Mouse (Mus musculus): Measurements from ENCODE around the gene E430018J23Rik.
"Not testable (repeated sequence)": the region's sequence is repeated elsewhere in the genome, so short reads cannot be mapped to it uniquely, and the experiment has no call there.

Gene E430018J23Rik

GRCm38 (mm10) chr7:127375271-127376245 lies 17.9 kb downstream of the E430018J23Rik start, which contains the start of gene Zfp747:
Gene Zfp747, minus strand, starts transcription at chr7:127376050.
- peak; percentile 95 for DNase-seq

DNA sequence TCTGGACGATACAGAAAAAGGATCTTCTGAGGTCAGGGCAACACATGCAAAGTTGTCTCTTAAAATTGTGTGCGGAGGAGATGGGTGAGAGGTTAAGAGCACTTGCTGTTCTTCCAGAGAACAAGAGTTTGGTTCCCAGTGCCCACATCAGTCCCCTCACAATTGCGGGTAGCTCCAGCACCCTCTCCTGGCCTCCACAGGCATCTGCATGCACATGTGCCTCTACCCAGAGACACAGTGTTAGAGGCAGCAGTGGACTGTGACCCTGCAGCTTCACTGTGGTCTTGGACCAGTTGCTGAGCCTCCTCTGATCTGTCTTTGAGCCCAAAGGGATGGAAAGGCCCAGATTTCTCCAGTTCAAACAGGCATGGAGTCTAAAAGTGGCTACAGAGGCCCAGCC lies 21.6 kb downstream of the E430018J23Rik start:
- DNase-seq: not testable (repeated sequence)

GRCm38 (mm10) chr7:127371213-127371612 lies 22.2 kb downstream of the E430018J23Rik start:
- DNase-seq: no peak

DNA sequence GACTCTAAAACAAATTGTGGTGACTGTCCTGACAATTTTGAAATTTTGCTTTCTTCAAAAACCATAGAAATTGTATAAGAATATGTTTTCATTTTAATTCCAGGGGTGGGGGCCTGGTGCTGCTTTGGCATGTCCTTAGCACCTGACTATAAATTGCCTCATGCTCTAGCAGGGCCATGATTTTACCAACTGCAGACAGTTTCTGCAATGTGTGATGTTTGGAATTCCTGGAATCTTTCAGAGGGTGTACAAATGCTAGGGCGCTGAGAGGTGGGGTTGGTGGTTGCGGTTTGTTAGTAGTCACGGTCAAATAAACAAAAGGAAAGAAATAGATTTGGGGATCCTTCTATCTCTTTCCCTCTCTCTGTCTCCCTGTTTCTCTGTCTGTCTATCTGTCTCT lies 27.2 kb downstream of the E430018J23Rik start:
- DNase-seq: no peak

DNA sequence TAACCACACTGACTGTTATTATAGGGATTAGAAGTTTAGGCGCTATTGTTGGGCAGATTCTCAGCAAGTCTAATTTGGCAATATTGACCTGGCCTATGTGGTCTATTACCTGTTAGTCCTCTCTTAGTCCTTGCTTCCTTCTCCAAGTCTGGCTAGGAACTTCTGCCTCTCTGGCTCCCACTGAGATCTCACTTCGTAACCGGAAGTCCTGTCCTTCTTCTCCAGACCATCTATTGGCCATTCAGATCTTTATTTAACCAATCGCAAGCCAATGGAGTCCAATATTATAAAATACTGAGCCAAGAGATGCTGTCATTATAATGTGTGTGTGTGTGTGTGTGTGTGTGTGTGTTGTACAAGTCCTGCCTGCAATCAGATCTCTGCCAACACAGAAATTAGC lies 29.3 kb downstream of the E430018J23Rik start:
- no peak for DNase-seq

DNA sequence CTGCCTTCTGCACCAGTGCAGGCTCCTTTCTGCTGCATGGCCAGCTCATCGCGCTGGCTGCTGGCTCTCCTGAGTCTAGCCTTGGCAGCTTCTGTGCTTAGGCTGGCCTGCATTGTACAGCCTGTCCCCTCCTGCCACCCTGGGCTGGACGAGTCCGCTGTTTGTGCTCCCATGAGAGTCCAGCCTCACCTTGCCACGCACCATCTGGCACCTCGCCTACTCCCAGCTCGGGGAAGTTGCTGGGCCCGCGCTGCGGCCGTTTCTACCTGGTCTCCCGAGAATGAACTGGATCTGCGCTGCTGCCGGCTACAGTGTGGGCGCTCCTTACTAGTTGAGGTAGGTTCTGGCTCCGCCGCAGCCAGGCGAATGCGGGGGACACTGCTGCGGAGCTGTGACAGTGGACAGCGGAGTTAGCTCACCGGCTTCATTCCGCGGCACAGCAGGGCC lies 29.9 kb downstream of the E430018J23Rik start:
- DNase-seq: peak; percentile 41

DNA sequence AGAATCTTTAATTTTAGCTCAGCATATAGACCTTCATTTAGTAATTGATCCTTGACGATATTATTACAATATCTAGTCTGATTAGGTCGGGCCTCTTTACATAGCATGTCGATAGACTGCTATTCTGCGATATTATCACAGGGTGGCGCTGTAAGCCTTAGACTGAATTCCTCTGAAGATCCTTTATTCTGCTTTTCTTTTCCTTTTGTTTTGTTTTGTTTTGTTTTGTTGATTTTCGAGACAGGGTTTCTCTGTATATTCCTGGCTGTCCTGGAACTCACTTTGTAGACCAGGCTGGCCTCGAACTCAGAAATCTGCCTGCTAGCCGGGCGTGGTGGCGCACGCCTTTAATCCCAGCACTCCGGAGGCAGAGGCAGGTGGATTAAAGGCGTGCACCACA lies 31.0 kb downstream of the E430018J23Rik start:
- not testable (repeated sequence) for DNase-seq

GRCm38 (mm10) chr7:127361449-127361848 lies 32.0 kb downstream of the E430018J23Rik start:
- no peak for DNase-seq

DNA sequence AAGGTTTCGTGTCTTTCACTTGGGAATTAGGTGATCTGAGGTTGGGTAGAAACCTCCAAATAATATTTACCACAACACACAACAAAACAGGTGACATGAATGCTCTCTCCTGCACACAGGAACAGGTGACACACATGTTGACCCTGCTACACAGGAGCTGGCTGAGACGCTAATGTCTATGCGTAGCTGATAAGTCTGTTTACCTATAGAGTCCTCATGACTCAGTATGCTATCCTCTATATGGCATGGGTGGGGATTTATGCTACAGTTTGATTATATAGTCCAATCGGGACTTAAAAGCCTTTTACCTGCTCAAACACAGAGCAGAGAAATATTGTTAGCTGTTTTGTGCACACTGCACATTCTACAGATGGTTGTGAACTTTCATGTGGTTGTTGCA lies 33.2 kb downstream of the E430018J23Rik start:
- no peak for DNase-seq

GRCm38 (mm10) chr7:127358472-127358871 lies 35.0 kb downstream of the E430018J23Rik start:
- no peak for DNase-seq

- DNase-seq: no peak
Measured at GRCm38 (mm10) chr7:127357871-127358270, 35.6 kb downstream of the E430018J23Rik start.

GRCm38 (mm10) chr7:127355796-127356195 lies 37.6 kb downstream of the E430018J23Rik start:
- no peak for DNase-seq

DNA sequence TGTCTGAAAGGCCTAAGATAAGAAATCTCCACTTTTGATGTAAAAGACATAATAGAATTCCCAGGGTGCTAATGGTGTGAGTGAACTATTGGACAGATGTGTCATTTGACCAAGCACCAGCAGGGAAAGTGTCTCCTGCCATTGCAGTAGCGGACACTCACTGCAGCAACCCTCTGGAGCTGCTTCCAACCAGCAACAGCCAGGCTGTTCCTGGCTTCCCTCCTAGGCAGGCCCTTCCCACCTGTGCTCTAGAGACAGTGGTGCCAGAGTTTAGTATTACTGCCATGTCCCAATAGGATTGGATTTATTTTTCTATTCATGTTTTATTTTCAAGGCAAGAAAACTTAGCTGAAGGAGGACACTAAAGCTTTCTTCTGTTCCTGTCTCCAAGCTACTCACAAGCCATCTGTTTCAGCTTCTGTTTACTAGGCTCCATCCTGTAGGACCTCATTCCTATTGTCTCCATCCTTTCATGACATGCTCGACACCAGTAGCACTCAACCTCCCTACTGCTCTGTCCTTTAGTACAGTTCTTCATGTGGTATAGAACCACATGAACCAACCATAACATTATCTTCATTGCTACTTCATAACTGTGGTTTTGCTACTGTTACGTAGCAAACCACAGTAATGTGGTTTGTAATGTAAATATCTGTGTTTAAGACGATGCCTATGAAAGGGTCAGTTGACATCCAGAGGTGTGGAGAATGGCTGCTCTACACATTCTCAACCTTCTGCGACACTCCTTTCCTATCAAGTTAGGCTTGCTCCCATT lies 42.0 kb downstream of the E430018J23Rik start:
- no peak for DNase-seq

- no peak for DNase-seq
Measured at GRCm38 (mm10) chr7:127346676-127347075, 46.8 kb downstream of the E430018J23Rik start.

DNA sequence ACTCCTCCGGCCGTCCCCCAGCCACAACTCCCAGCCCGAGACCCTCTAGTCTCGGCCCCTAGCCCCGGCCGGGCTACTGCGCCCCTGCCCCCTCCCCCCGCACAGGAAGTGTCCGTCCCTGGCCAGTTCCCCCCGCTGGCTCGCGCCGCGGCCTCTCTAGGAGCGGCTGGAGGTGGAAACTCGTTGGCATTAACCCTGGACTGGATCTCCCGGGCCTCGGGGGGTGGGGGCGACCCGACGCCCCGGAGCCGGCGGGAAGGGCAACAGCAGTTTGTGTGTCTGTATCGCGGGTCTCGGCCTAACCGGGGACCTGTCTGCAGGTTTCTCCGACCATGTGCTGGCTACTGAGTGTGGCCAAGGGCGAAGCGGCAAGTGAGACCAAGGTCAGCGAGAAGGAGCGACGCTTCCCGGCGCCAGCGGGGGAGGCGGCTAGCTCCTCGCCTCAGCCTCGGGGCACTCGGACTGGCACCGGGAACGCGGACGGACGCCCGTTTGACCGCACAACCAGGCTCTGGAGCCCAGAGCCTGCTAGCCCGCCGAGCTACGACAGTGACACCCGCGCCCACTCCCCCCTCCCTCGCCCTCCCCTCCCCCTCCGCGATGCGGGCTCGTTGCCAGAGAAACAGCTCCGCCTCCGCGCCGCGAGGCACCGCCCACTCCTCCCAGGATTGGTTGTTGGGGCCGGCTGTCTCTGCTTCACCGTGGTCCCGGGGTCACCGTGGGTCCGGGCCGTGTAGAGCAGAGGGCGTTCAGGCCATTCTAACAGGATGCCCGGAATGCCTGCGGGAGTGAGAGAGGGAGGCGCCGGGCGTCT lies 47.7 kb downstream of the E430018J23Rik start, which contains the start of gene Zfp768:
Zfp768 (minus strand) TSS at position 78 of the 814 bp plus-strand sequence.
- DNase-seq: peak; percentile 86

- peak; percentile 32 for DNase-seq
Measured at GRCm38 (mm10) chr7:127345092-127345491, 48.3 kb downstream of the E430018J23Rik start.

GRCm38 (mm10) chr7:127344371-127344770 lies 49.1 kb downstream of the E430018J23Rik start:
- DNase-seq: no peak

- DNase-seq: no peak
Measured at GRCm38 (mm10) chr7:127343351-127344019, 49.9 kb downstream of the E430018J23Rik start.

GRCm38 (mm10) chr7:127342888-127343287 lies 50.5 kb downstream of the E430018J23Rik start:
- no peak for DNase-seq

DNA sequence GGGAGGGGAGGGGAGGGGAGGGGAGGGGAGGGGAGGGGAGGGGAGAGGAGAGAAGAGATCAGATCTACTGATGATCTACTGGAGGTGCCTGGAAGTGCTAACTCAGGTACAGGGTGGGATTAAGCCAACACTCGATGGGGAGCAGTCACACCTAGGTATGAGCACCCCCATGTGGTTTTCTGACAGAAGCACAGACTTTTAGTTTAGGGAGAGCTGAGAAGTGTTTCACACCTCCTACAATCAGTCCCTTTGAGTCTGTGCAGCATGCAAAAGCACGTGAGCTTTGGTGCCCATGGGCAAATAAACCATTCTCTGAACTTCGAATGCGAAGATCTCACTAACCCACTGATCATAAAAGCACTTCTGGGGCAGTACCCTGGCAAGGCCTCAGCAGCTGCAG lies 51.1 kb downstream of the E430018J23Rik start:
- peak; percentile 18 for DNase-seq

DNA sequence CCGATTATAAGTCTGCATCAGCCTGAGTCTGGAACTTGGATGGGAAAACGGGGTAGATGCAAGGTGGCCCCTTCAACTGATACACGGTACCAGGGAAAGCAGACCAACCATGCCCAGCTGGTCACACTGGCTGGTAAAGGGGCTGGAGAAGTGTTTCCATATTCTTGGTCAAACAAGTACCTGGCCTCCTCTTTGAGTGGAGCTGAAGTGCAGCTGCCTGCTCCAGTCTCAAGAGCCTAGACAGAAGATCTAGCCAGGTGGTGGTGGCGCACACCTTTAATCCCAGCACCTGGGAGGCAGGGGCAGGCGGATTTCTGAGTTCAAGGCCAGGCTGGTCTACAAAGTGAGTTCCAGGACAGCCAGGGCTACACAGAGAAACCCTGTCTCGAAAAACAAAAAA lies 51.6 kb downstream of the E430018J23Rik start:
- not testable (repeated sequence) for DNase-seq

DNA sequence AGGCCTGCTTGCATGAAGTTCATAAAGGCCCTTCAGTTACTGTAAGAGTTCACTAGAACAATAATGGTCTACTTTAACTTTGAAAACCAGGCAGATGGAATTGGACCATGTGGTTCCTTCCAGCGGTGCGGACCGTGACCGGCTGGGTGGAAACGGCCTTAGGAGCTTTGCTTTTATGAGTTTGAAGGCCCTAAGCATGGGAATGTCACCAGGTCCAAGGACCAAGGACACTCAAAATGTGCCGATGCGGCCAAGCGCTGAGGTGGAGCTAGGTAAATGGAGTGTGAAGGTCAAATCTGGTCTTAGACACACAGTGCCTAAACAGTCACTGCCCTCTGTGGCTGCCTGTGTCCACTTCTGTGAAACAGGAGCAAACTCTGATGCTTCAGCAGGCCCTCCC lies 52.1 kb downstream of the E430018J23Rik start:
- DNase-seq: no peak
